Mouse (Mus musculus) stomach, embryonic 14.5 days (tissue): ENCODE measurements around the gene BC055324. TPM values are rescaled to one million over a fixed set of nuclear protein-coding genes. Genes with fewer than 3 reads are reported as not detected.

Source experiments
- ATAC-seq: fragments of 200-750 bp; cut with Nextera tagmentation; 2 replicates; pipeline ENCODE4 v1.8.0; 2017; ENCODE audit warnings: low read depth, moderate TSS enrichment; ENCODE audit not compliant: insufficient number of reproducible peaks, insufficient read depth, low FRiP score
- H3K27ac ChIP-seq: fragments of 300-500 bp; sonication (generic); 2 replicates; pipeline ENCODE4 v1.5.1; 2014; ENCODE audit warnings: mild to moderate bottlenecking, low read length, moderate library complexity, mixed read lengths
- H3K27me3 ChIP-seq: fragments of 300-500 bp; sonication (generic); 2 replicates; pipeline ENCODE4 v1.6.1; 2014; ENCODE audit warnings: low read length, control low read depth, mixed read lengths; ENCODE audit not compliant: control insufficient read depth, insufficient read depth
- H3K36me3 ChIP-seq: fragments of 300-500 bp; sonication (generic); 2 replicates; pipeline ENCODE4 v1.6.1; 2014; ENCODE audit warnings: mild to moderate bottlenecking, control low read depth, low read length, moderate library complexity, mixed read lengths; ENCODE audit not compliant: control insufficient read depth, insufficient read depth
- H3K4me1 ChIP-seq: fragments of 300-500 bp; sonication (generic); 2 replicates; pipeline ENCODE4 v1.6.1; 2014; ENCODE audit warnings: low read length, control low read depth, mixed read lengths; ENCODE audit not compliant: control insufficient read depth, insufficient read depth
- H3K4me2 ChIP-seq: fragments of 300-500 bp; sonication (generic); replicated peaks from 2 replicates; pipeline ENCODE4 v1.6.1; 2014; ENCODE audit warnings: low read depth, low read length, control low read depth
- H3K4me3 ChIP-seq: fragments of 300-500 bp; sonication (generic); 2 replicates; pipeline ENCODE4 v1.5.1; 2014; ENCODE audit warnings: low read depth, low read length, control low read depth
- H3K9ac ChIP-seq: fragments of 300-500 bp; sonication (generic); replicated peaks from 2 replicates; pipeline ENCODE4 v1.6.1; 2014; ENCODE audit warnings: low read depth, mild to moderate bottlenecking, control low read depth, low read length, moderate library complexity, mixed read lengths
- H3K9me3 ChIP-seq: fragments of 300-500 bp; sonication (generic); 2 replicates; pipeline ENCODE4 v1.6.1; 2016; ENCODE audit warnings: low read depth, low read length, control low read depth; ENCODE audit not compliant: control insufficient read depth
- WGBS: fragments of 180-500 bp; shearing (Covaris S2); extraction: QIAGEN DNeasy Blood & Tissue Kit; methylation state at CpG from one replicate; pipeline ENCODE4 v1.1.7; 2014; 5-methylcytosine and 5-hydroxymethylcytosine counted together
- polyA plus RNA-seq: library from polyadenylated mRNA; unstranded; fragments of >200 nt; fragmentation: Nextera tagmentation; extraction: Ambion mirVana; gene quantifications from 2 replicates; pipeline ENCODE4 v1.2.1, GENCODE M21; 2014

The BC055324 gene
- polyA plus RNA-seq, 1 experiment from 2014 or later = 24.3 TPM

DNA sequence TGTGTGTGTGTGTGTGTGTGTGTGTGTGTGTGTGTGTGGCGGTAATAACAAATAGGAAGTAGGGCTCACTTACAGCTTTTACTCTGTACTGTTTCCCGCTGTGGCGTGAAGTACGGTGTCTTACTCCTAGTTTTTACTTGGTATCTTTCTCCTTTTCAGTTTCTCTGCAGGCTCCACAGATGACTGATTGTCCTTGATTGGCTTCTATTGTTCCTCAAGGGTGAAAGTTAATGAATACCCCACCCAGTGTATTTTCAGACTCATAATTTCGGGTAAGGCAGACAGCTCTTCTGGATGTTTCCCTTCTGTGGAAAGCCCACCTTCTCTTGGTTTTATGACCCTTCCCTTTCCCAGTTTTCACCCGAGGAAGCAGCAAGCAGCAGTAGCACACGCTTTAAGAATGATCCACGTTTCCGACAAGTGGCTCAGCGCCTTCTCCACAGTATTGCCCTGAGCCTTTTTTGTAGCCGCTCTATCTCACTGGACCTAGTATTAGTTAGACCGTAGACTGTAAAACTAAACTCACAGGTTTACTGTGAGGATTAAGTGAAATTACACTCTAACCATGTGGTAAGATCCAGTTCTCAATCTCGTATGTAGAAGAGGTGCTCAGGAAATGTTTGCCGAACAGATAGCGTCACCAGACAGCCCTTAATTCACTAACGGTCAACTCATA is 23.8 kb upstream of the BC055324 start:
- Histone ChIP-seq H3K27ac (no peak overlapping the region), H3K9me3 (no peaks in the 10 kb centered on the region), H3K4me1 (no peaks in the 10 kb centered on the region), H3K27me3 (no peaks in the 10 kb centered on the region), H3K9ac (no peak overlapping the region), H3K4me2 (no peak overlapping the region), H3K36me3 (no peaks in the 10 kb centered on the region), H3K4me3 (no peak overlapping the region)
- 77% methylated on average over 16 of the region's 16 CpGs for WGBS
- ATAC-seq = no peak

DNA sequence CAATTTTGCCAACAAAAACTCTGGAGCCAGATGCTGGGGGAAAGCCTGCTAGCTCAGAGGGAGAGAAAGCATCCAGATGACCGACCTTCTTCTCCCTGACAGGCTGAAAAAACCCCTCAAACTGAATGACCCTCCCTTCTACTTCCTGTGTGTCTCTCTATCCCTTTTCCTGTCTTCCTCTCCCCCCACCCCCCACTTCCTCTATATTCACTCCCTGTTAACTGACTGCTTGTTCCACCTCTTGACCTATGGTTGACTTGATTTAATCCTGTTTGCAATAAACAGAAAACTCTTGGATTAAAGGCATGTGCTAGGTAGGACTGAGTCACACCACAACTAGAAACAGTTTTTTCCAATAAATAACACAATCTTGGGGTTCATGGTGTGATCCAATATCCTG is 20.0 kb upstream of the BC055324 start:
- no peak for ATAC-seq
- Histone ChIP-seq H3K36me3 (no peaks in the 10 kb centered on the region), H3K27ac (no peak overlapping the region), H3K4me1 (no peaks in the 10 kb centered on the region), H3K9me3 (no peaks in the 10 kb centered on the region), H3K9ac (no peak overlapping the region), H3K4me2 (no peak overlapping the region), H3K27me3 (no peaks in the 10 kb centered on the region), H3K4me3 (no peak overlapping the region)
- WGBS = 56% methylated on average over 1 of the region's 1 CpGs

DNA sequence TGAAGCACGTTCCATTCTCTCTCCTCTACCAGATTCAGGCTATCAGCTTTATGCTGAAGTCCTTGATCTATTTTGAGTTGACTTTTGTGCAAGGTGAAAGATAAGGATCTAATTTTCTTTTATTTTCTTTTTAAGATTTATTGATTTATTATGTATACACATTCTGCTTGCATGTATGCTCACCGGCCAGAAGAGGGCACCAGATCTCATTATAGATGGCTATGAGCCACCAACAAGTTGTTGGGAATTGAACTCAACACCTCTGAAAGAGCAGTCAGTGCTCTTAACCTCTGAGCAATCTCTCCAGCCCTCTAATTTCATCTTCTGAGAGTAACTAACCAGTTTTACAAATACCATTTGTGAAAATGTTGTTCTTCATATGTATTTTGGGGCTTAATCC is 14.6 kb upstream of the BC055324 start:
- no peaks in the 10 kb centered on the region for H3K27me3 ChIP-seq
- H3K4me3 ChIP-seq = no peak overlapping the region
- H3K9me3 ChIP-seq = no peaks in the 10 kb centered on the region
- 38% methylated on average over 2 of the region's 2 CpGs for WGBS
- ATAC-seq = no peak
- H3K9ac ChIP-seq = no peak overlapping the region
- H3K27ac ChIP-seq = no peak overlapping the region
- no peaks in the 10 kb centered on the region for H3K4me1 ChIP-seq
- no peaks in the 10 kb centered on the region for H3K36me3 ChIP-seq
- H3K4me2 ChIP-seq = no peak overlapping the region

DNA sequence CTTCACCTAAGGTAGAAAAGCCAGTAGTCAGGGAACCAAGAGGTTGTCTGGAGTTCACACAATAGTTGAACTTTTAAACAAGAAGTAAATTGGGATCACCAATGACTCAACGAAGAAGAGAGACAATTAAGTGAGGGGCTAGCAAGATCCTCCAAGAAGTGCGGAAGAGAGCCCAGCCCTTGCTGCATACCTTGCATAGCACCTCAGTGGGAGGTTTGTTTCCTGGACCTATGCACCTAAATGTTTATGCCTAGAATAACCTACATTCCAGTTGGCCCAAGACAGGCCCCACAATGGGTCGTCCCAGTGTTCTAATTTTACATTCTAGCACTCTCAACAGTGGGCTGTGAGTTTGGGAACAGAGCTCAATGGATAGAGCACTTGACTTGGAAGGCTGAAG is 9.7 kb upstream of the BC055324 start:
- Histone ChIP-seq H3K27me3 (no peaks in the 10 kb centered on the region), H3K4me3 (no peak overlapping the region), H3K9me3 (no peaks in the 10 kb centered on the region), H3K27ac (no peak overlapping the region), H3K36me3 (no peaks in the 10 kb centered on the region), H3K9ac (no peak overlapping the region), H3K4me1 (no peaks in the 10 kb centered on the region), H3K4me2 (no peak overlapping the region)
- ATAC-seq = no peak
- WGBS = 75% methylated on average over 3 of the region's 3 CpGs

DNA sequence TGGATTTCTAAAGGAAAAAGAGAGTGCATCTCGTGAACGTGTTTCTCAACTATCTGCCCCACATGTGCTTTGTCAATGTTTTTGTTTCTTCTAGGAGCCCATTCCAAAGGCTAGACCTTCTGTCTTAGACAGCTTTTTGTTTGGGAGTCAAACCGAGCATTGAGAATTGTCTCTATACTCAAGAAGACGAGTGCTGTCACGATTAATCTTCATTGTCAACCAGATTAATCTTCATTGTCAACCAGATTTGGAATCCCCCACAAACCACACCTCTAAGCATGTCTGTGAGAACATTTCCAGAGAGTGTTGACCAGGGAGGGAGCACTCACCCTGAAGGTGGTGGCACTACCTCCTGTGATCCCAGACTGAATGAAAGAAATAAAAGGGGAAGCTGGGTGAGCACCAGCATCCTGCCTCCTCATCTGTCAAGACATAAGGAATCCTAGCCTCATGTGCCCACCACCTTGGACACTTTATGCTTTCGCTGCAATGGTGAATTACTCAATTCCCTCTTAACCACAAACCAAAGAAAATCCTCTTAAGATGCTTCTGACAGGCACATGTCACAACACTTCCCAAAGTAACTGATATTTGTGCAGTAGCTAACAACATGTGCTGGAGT is 7.3 kb upstream of the BC055324 start:
- 69% methylated on average over 6 of the region's 6 CpGs for WGBS
- no peaks in the 10 kb centered on the region for H3K36me3 ChIP-seq
- no peaks in the 10 kb centered on the region for H3K9me3 ChIP-seq
- no peak overlapping the region for H3K4me3 ChIP-seq
- no peaks in the 10 kb centered on the region for H3K27me3 ChIP-seq
- H3K4me1 ChIP-seq = no peaks in the 10 kb centered on the region
- no peak for ATAC-seq
- H3K9ac ChIP-seq = no peak overlapping the region
- H3K4me2 ChIP-seq = no peak overlapping the region
- no peak overlapping the region for H3K27ac ChIP-seq

DNA sequence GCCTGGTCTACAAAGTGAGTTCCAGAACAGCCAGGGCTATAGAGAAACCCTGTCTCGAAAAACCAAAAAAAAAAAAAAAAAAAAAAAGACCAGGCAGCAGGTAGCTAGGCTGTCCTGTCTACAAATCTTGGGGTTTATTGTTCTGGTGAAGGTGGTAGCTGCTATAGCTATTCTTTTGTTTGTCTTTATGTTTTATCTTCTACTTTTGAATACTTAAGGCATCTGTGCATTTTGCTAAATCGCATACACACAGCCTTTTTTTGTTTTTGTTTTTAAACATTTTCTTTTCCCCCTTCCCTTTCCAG is 965 bp upstream of the BC055324 start:
- Histone ChIP-seq H3K9me3 (no peaks in the 10 kb centered on the region), H3K27me3 (no peaks in the 10 kb centered on the region), H3K9ac (peak overlapping the region; percentile 47; the same call in 1 of the 2 replicates), H3K4me3 (peak overlapping the region; percentile 71), H3K27ac (no peak overlapping the region), H3K4me1 (peaks cover 5% of the 10 kb centered on the region; the same call in 1 of the 2 replicates), H3K4me2 (peak overlapping the region; percentile 55), H3K36me3 (no peaks in the 10 kb centered on the region)
- 96% methylated on average over 1 of the region's 2 CpGs for WGBS
- no peak for ATAC-seq

DNA sequence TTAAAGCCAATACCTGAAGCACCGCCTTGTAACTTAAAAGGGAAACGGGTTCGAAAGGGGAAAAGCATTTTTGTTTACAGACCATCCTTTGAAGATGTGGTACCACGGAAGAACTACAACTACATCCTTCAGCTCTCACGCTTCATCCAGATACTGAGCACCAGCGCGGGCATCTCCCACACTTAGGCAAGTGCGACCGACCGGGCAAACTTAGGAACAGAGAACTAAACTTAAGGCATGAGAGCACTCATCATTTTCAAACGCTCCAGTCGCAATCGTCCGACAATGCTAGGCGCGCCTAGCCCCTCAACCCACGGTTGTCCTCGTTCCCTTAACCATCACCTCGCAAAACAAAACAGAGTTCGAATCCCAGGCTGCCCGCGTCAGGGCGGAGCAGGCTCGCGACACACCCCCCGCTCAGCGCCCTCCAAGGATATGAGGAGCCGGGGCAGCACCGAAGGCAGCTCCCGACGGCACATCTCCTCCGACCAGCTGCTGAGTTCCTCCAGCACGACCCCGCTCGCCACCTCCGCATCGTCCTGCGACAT is 349 bp downstream of the BC055324 start:
- H3K27ac ChIP-seq = peak overlapping the region; percentile 27; the same call in 1 of the 2 replicates
- peaks cover 5% of the 10 kb centered on the region; the same call in 1 of the 2 replicates for H3K4me1 ChIP-seq
- no peaks in the 10 kb centered on the region for H3K9me3 ChIP-seq
- H3K36me3 ChIP-seq = no peaks in the 10 kb centered on the region
- peak overlapping the region; percentile 64 for H3K9ac ChIP-seq
- 1% methylated on average over 38 of the region's 38 CpGs for WGBS
- H3K27me3 ChIP-seq = no peaks in the 10 kb centered on the region
- peak; percentile 71 for ATAC-seq
- peak overlapping the region; percentile 71 for H3K4me3 ChIP-seq
- H3K4me2 ChIP-seq = peak overlapping the region; percentile 76

DNA sequence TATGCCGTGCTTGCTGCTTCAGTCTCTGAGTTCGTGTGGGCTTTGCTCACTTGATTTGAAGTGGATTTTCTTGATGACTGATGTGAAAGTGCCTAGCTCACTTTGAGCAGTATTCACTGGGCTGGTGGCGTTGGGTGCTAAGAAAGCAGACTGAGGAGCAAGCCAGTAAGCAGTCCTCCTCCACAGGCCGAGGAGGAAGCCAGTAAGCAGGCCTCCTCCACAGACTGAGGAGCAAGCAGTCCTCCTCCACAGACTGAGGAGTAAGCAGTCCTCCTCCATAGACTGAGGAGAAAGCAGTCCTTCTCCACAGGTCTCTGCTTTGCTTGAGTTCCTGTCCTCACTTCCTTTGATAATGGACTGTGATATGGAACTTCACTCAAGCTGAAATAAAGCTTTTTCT is 2.2 kb downstream of the BC055324 start:
- H3K27ac ChIP-seq = no peak overlapping the region
- H3K27me3 ChIP-seq = no peaks in the 10 kb centered on the region
- no peak overlapping the region for H3K4me3 ChIP-seq
- no peak overlapping the region for H3K9ac ChIP-seq
- no peak for ATAC-seq
- no peak overlapping the region for H3K4me2 ChIP-seq
- H3K4me1 ChIP-seq = peaks cover 5% of the 10 kb centered on the region; the same call in 1 of the 2 replicates
- WGBS = 79% methylated on average over 4 of the region's 4 CpGs
- no peaks in the 10 kb centered on the region for H3K9me3 ChIP-seq
- H3K36me3 ChIP-seq = peaks cover under 1% of the 10 kb centered on the region; the same call in 1 of the 2 replicates
